Mouse (Mus musculus): Measurements from ENCODE around the gene Cfap43. TPM values are rescaled to one million over a fixed set of nuclear protein-coding genes. Genes with fewer than 3 reads are reported as not detected.

Gene Cfap43
- total and polyA plus RNA-seq, 3 experiments, result 3.2 to 12.7 (median 11.7) TPM

DNA sequence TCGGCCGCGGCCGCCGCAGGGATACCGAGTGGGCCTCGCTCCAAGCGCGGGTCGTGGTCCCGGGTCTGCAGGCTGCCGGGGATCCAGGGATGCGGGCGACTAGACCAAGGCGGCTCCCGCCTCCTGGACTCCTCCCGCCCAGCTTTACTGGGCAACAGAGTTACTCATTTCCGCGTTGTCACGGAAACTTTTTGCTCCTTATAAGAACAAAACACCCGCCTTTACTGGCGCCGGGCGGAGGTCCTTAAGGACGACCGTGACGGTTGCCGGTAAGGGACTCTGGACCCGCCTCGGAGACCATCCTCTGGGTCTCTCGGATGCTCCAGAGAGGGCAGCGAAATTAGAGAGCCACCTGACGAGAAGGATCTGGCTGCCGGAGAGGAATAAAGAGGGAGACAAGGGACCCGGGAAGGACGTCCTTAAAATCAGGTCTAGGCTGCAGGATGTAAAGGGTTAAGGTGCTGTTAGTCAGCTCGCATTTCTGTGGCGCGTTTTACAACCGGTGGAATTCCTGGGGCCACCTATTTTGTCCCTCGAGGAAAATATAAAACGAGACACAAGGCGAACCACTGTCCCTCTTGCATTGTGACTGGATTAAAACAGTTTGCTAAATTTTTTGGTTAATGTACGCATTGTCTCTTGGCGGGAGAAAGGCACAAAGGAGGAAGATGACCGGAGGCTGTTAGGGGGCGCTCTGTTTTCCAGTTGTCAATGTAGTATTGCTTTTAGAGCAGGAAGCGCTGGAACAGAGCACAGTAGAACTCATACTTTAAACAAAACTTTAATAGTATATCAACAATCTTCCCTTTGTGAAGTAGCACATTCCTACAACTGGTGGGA is at the start of gene Cfap43, which contains the start of gene Itprip (continued):
- TF ChIP-seq SMC3 (IDR thresholded peaks at IDR 0.05; ENCODE audit: low read depth, low read length), result peak; percentile 2; the same call in 1 of the 2 replicates

DNA sequence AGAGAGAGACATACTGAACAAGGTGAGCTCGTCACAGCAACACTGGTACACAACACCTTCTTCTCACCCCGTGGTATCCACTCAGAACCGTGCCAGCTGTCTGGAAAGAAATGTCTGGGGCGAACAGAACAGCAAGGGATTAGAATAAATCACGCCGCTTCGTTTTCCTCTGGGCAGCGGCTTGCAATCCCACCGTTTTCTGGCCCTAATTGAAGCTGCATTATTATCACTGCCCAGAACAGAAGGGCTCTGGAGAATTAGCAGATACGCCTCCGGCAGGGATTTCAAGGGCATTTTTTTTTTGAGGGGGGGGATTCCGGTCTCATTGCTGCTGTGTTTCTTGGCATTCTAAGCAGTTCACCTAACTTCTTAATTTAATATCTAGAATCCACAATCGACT is 39.1 kb upstream of the Cfap43 start:
- Histone ChIP-seq H3K79me2 (replicated peaks; ENCODE audit: control insufficient read depth, extremely low read depth, insufficient read depth, poor library complexity, severe bottlenecking) (no peaks in the 10 kb centered on the region), H3K4me3 (replicated peaks in 1 of 3; ENCODE audit: low read depth in 2 of 3, low read length in 2 of 3, poor library complexity in 1 of 3) (no peak overlapping the region), H3K27me3 (replicated peaks) (peaks cover 36% of the 10 kb centered on the region), H3K4me2 (ENCODE audit: insufficient read depth, low read depth, poor library complexity, severe bottlenecking) (no peak overlapping the region), H3K36me3 (replicated peaks in 1 of 2; ENCODE audit: control insufficient read depth in 1 of 2, insufficient read depth in 1 of 2, low read length in 1 of 2) (no peaks in the 10 kb centered on the region), H3K27ac (ENCODE audit: insufficient read depth, low read depth) (no peak overlapping the region), H3K4me1 (ENCODE audit: control insufficient read depth in 1 of 2, insufficient read depth in 2 of 2) (no peaks in the 10 kb centered on the region), H3K9ac (ENCODE audit: insufficient read depth, low read depth) (no peak overlapping the region), H3K9me3 (replicated peaks; ENCODE audit: low read length) (peaks cover 3% of the 10 kb centered on the region)
- dilution Hi-C loops (cut with MboI; ENCODE audit: extremely low pct_ligation_motif_present, extremely low pct_unique_long_range_greater_than_20kb, low sequenced_read_pairs), result no loop called here
- no peak for DNase-seq (ENCODE audit: extremely low read depth)
- TF ChIP-seq IRF4 (IDR thresholded peaks at IDR 0.05; ENCODE audit: low read depth, low read length) (no peak), ZMIZ1 (IDR thresholded peaks at IDR 0.05; ENCODE audit: low read depth, low read length) (no peak)
- in situ Hi-C loops (cut with MboI; ENCODE audit: low pct_ligation_motif_present, low pct_unique_long_range_greater_than_20kb, low sequenced_read_pairs), result no loop called here

DNA sequence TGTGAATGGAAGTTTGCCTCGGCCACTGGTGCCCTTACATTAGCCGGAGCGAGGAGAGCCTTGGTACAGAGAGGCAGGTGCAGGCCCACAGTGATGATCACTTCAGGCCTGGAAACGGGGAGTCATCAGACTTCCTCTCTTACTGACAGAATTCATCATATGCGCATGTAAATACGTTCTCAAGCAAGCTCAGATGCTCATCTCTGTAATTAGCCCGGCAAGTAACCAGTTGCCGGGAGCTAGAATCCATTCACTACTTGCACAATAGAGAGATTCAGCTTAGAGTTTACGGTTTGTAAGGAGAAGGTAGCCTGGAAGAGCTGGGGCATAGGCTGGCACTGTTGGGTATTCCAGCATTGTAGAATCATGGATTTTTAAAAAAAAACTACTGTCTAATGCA is 34.1 kb upstream of the Cfap43 start:
- Histone ChIP-seq H3K27ac (ENCODE audit: insufficient read depth, low read depth) (no peak overlapping the region), H3K79me2 (replicated peaks; ENCODE audit: control insufficient read depth, extremely low read depth, insufficient read depth, poor library complexity, severe bottlenecking) (no peaks in the 10 kb centered on the region), H3K27me3 (replicated peaks) (peaks cover 30% of the 10 kb centered on the region), H3K9me3 (replicated peaks; ENCODE audit: low read length) (no peaks in the 10 kb centered on the region), H3K9ac (ENCODE audit: insufficient read depth, low read depth) (no peak overlapping the region), H3K36me3 (replicated peaks in 1 of 2; ENCODE audit: control insufficient read depth in 1 of 2, insufficient read depth in 1 of 2, low read length in 1 of 2) (no peaks in the 10 kb centered on the region), H3K4me1 (ENCODE audit: control insufficient read depth in 1 of 2, insufficient read depth in 2 of 2) (peaks cover 0 to 5% of the 10 kb centered on the region in 2 experiments; a peak in 1 of 4 replicates), H3K4me3 (replicated peaks in 1 of 3; ENCODE audit: low read depth in 2 of 3, low read length in 2 of 3, poor library complexity in 1 of 3) (no peak overlapping the region), H3K4me2 (ENCODE audit: insufficient read depth, low read depth, poor library complexity, severe bottlenecking) (no peak overlapping the region)
- no peak for TF ChIP-seq BHLHE40 (IDR thresholded peaks at IDR 0.05; ENCODE audit: low read depth, low read length)
- no peak for TF ChIP-seq EP300 (IDR thresholded peaks at IDR 0.05; ENCODE audit: low read length)
- TF ChIP-seq CHD2 (IDR thresholded peaks at IDR 0.05; ENCODE audit: low read length), result no peak
- no peak for TF ChIP-seq ELF1 (IDR thresholded peaks at IDR 0.05; ENCODE audit: low read depth, low read length)
- no peak for TF ChIP-seq NRF1 (IDR thresholded peaks at IDR 0.05; ENCODE audit: low read depth, low read length)
- in situ Hi-C loops (cut with MboI; ENCODE audit: low pct_ligation_motif_present, low pct_unique_long_range_greater_than_20kb, low sequenced_read_pairs), result no loop called here
- no peak for DNase-seq (ENCODE audit: extremely low read depth)
- dilution Hi-C loops (cut with MboI; ENCODE audit: extremely low pct_ligation_motif_present, extremely low pct_unique_long_range_greater_than_20kb, low sequenced_read_pairs), result no loop called here

DNA sequence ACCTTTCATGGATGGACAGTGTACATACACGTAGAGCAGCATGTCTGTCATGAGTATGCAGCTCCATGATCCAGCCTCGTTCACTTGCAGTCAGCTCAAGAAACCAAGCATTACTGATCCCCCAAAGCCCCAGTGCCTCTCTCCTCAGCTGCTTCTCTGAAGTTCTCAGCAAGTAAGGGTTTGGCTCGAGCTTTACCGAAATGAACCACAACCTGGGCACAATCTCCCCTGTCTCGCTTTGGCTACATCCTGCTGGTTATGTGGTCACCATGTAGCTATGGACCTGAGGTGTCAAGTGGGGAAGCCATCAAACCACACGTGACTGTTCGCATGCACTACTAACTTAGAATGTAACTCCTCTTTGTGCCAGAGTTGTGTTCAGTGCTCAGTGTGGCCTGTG is 31.9 kb upstream of the Cfap43 start:
- Histone ChIP-seq H3K9ac (ENCODE audit: insufficient read depth, low read depth) (no peak overlapping the region), H3K4me3 (replicated peaks in 1 of 3; ENCODE audit: low read depth in 2 of 3, low read length in 2 of 3, poor library complexity in 1 of 3) (no peak overlapping the region), H3K27me3 (replicated peaks) (peaks cover 34% of the 10 kb centered on the region), H3K4me1 (ENCODE audit: control insufficient read depth in 1 of 2, insufficient read depth in 2 of 2) (peaks cover 0 to 5% of the 10 kb centered on the region in 2 experiments; a peak in 1 of 4 replicates), H3K9me3 (replicated peaks; ENCODE audit: low read length) (no peaks in the 10 kb centered on the region), H3K36me3 (replicated peaks in 1 of 2; ENCODE audit: control insufficient read depth in 1 of 2, insufficient read depth in 1 of 2, low read length in 1 of 2) (no peaks in the 10 kb centered on the region), H3K4me2 (ENCODE audit: insufficient read depth, low read depth, poor library complexity, severe bottlenecking) (no peak overlapping the region), H3K79me2 (replicated peaks; ENCODE audit: control insufficient read depth, extremely low read depth, insufficient read depth, poor library complexity, severe bottlenecking) (no peaks in the 10 kb centered on the region), H3K27ac (ENCODE audit: insufficient read depth, low read depth) (no peak overlapping the region)
- DNase-seq (ENCODE audit: extremely low read depth), result no peak
- in situ Hi-C loops (cut with MboI; ENCODE audit: low pct_ligation_motif_present, low pct_unique_long_range_greater_than_20kb, low sequenced_read_pairs), result no loop called here
- dilution Hi-C loops (cut with MboI; ENCODE audit: extremely low pct_ligation_motif_present, extremely low pct_unique_long_range_greater_than_20kb, low sequenced_read_pairs), result no loop called here
- TF ChIP-seq JUN (IDR thresholded peaks at IDR 0.05; ENCODE audit: insufficient read depth, low read depth, low read length) (no peak), MXI1 (IDR thresholded peaks at IDR 0.05; ENCODE audit: low read depth, low read length) (no peak), NRF1 (IDR thresholded peaks at IDR 0.05; ENCODE audit: low read depth, low read length) (no peak), SIN3A (IDR thresholded peaks at IDR 0.05; ENCODE audit: low read length) (no peak)
